Mouse (Mus musculus) limb, embryonic 13.5 days (tissue): ENCODE measurements around the gene Nkd1. TPM values are rescaled to one million over a fixed set of nuclear protein-coding genes. Genes with fewer than 3 reads are reported as not detected.

Experiments used
- ATAC-seq: fragments of 200-750 bp; cut with Nextera tagmentation; 2 replicates; pipeline ENCODE4 v1.8.0; 2017; ENCODE audit warnings: low read depth, moderate number of reproducible peaks, moderate TSS enrichment; ENCODE audit not compliant: low FRiP score
- H3K27ac ChIP-seq: fragments of 300-500 bp; sonication (generic); 2 replicates; pipeline ENCODE4 v1.5.1; 2015; ENCODE audit warnings: inconsistent platforms, mild to moderate bottlenecking, moderate library complexity
- H3K27me3 ChIP-seq: fragments of 300-500 bp; sonication (generic); 2 replicates; pipeline ENCODE4 v1.6.1; 2015; ENCODE audit warnings: mild to moderate bottlenecking, inconsistent platforms
- H3K36me3 ChIP-seq: fragments of 300-500 bp; sonication (generic); 2 replicates; pipeline ENCODE4 v1.6.1; 2015; ENCODE audit warnings: inconsistent platforms, mild to moderate bottlenecking, moderate library complexity
- H3K4me1 ChIP-seq: fragments of 300-500 bp; sonication (generic); 2 replicates; pipeline ENCODE4 v1.6.1; 2015; ENCODE audit warnings: inconsistent platforms
- H3K4me2 ChIP-seq: fragments of 300-500 bp; sonication (generic); replicated peaks from 2 replicates; pipeline ENCODE4 v1.6.1; 2015; ENCODE audit warnings: inconsistent platforms, mild to moderate bottlenecking, moderate library complexity
- H3K4me3 ChIP-seq: fragments of 300-500 bp; sonication (generic); 2 replicates; pipeline ENCODE4 v1.5.1; 2015; ENCODE audit warnings: moderate library complexity, mild to moderate bottlenecking, inconsistent platforms
- H3K9ac ChIP-seq: fragments of 300-500 bp; sonication (generic); 2 replicates; pipeline ENCODE4 v1.6.1; 2015; ENCODE audit warnings: mild to moderate bottlenecking, inconsistent platforms
- H3K9me3 ChIP-seq: fragments of 300-500 bp; sonication (generic); 2 replicates; pipeline ENCODE4 v1.6.1; 2016; ENCODE audit warnings: inconsistent platforms
- WGBS: fragments of 180-500 bp; shearing (Covaris S2); methylation state at CpG from one replicate; pipeline ENCODE4 v1.1.7; 2015; 5-methylcytosine and 5-hydroxymethylcytosine counted together
- polyA plus RNA-seq: library from polyadenylated mRNA; unstranded; fragments of >200 nt; fragmentation: Nextera tagmentation; extraction: Ambion mirVana; gene quantifications from 2 replicates; pipeline ENCODE4 v1.2.1, GENCODE M21; 2015

The Nkd1 gene
- polyA plus RNA-seq, 1 experiment from 2014 or later: 64.2 TPM

DNA sequence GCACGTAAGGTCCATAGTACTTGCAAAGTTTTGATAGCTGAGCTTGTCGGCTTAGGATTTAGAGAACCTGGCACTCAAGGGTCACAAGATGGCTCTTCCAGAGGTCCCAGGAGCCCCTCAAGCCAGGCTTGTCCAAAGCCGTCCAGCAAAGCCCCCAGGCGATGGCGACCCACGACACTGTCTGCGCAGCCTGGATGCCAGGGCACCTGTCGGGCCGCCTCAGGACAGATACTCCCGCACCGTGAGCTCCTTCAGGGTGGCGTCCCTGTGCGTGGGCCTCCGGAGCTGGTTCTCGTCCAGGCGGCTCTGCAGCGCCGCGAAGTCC is 105.7 kb downstream of the Nkd1 start:
- no peaks in the 10 kb centered on the region for H3K36me3 ChIP-seq
- peak overlapping the region; percentile 57 for H3K4me3 ChIP-seq
- peaks cover 9% of the 10 kb centered on the region for H3K4me1 ChIP-seq
- H3K4me2 ChIP-seq: peak overlapping the region; percentile 92
- 10% methylated on average over 19 of the region's 19 CpGs for WGBS
- H3K9me3 ChIP-seq: no peaks in the 10 kb centered on the region
- ATAC-seq: no peak; the same call in 1 of the 2 replicates
- peak overlapping the region; percentile 76 for H3K9ac ChIP-seq
- no peak overlapping the region for H3K27ac ChIP-seq
- peaks cover 49% of the 10 kb centered on the region for H3K27me3 ChIP-seq

DNA sequence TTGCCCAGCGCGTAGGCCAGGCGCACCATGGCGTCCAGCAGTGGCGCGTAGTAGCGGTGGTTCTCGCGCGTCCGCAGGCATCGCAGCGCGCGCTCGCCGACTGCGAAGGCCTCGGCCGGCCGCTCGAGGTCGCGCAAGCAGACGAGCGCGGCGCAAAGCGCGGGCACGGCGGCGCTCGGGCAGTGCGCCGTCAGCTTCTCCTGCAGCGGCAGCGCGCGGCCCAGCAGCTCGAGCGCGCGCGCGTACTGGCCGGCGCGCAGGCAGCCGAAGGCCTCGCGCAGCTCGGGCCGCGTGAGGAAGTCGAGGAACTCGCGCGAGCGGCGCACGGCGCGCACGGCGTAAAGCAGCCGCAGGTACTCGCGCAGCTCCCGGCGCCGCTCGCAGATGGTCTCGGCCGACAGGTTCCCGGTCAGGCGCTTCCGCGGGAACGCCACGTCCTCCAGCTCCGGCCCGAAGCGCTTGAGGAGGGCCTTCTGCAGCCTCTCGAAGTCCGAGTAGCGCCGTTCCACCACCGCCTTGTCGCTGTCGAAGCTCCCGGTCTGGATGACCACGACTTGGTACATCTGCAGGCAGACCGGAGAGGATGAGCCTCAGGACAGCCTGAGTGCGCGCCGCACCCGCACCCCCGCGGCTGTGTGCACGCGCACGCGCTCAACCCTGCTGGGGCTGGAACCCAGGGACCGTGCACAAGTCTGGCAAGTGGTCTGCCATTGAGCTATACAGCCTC is 106.3 kb downstream of the Nkd1 start:
- peak; percentile 86 for ATAC-seq
- Histone ChIP-seq H3K9ac (peak overlapping the region; percentile 76), H3K36me3 (no peaks in the 10 kb centered on the region), H3K4me3 (peak overlapping the region; percentile 57), H3K27ac (peak overlapping the region; percentile 55; the same call in 1 of the 2 replicates), H3K4me2 (peak overlapping the region; percentile 92), H3K4me1 (peaks cover 9% of the 10 kb centered on the region), H3K27me3 (peaks cover 45% of the 10 kb centered on the region), H3K9me3 (no peaks in the 10 kb centered on the region)
- under 1% methylated on average over 105 of the region's 105 CpGs for WGBS

DNA sequence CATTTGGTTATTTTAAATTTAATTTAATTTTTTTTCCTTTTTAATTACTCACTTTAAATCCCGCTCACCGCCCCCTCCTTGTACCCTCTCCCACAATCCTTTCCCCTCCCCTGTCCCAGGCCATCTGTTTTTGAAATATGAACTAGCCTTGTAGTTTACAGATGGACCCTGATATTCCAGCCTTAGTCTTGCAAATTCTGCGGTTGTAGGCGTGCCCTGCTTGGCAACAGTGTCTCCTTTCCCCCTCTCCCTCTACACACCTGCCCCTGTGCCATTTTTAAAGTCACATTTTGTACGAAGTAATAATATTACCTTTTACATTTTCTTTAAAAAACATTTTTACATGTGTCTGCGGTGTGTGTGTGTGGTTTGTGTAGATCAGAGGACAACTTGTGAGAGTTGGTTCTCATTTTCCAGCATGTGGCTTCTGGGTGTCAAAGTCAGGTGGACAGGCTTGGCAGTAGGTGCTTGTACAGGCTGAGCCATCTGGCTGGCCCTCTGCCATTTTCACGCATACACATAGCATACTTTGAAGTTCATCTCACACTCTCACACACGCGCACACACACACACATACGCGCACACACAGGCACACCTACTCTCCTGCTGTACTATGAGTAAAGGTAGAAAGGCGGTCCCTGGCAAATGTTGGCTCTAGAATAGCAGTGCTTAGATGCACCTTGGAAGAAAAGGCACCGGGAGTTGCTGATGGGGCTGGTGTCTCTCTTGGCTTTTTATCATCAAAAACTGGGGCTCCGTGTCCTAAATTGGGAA is 107.0 kb downstream of the Nkd1 start:
- WGBS: 56% methylated on average over 14 of the region's 14 CpGs
- peak overlapping the region; percentile 55; the same call in 1 of the 2 replicates for H3K27ac ChIP-seq

GRCm38 (mm10) chr8:88630225-88630624 is 109.1 kb downstream of the Nkd1 start:
- Histone ChIP-seq H3K9me3 (no peaks in the 10 kb centered on the region), H3K4me2 (no peak overlapping the region), H3K27me3 (peaks cover 31% of the 10 kb centered on the region), H3K4me3 (no peak overlapping the region), H3K36me3 (no peaks in the 10 kb centered on the region), H3K9ac (no peak overlapping the region), H3K4me1 (peaks cover 9% of the 10 kb centered on the region), H3K27ac (no peak overlapping the region)
- ATAC-seq: no peak
- WGBS: 88% methylated on average over 4 of the region's 4 CpGs

More for the DNA sequence above, 107.0 kb downstream of the Nkd1 start:
- Histone ChIP-seq H3K36me3 (no peaks in the 10 kb centered on the region), H3K9me3 (no peaks in the 10 kb centered on the region), H3K27me3 (peaks cover 44% of the 10 kb centered on the region), H3K9ac (peak overlapping the region; percentile 76), H3K4me3 (peak overlapping the region; percentile 57), H3K4me1 (peaks cover 9% of the 10 kb centered on the region), H3K4me2 (peak overlapping the region; percentile 92)
- ATAC-seq: peak; percentile 22; the same call in 1 of the 2 replicates

- Histone ChIP-seq H3K4me3 (no peak overlapping the region), H3K36me3 (no peaks in the 10 kb centered on the region), H3K4me2 (no peak overlapping the region), H3K27me3 (peaks cover 23% of the 10 kb centered on the region), H3K9ac (no peak overlapping the region), H3K9me3 (no peaks in the 10 kb centered on the region), H3K27ac (no peak overlapping the region), H3K4me1 (peaks cover 9% of the 10 kb centered on the region)
- no peak for ATAC-seq
Observed at GRCm38 (mm10) chr8:88631081-88631480, 109.9 kb downstream of the Nkd1 start.

DNA sequence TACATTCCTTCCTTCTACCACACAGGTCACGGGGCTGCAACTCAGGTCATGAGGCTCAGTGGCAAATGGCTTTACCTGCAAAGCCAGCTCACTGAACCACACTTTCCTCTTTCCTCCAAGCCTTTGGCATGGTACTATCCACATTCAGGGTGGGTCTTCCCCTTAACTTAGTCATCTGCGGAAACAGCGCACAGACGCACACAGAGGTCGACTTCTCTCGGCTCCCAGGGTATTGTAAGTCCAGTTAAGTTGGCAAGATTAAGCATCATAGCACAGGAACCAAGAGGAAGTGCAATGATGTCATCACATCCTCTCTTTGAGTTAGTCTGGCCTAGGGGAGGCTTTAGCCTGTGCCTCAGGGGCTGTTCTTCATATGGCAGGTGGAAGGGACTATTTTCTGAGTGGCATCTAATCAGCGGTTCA is 112.2 kb downstream of the Nkd1 start:
- H3K36me3 ChIP-seq: no peaks in the 10 kb centered on the region
- H3K4me3 ChIP-seq: no peak overlapping the region
- no peak overlapping the region for H3K27ac ChIP-seq
- ATAC-seq: no peak
- peaks cover 2% of the 10 kb centered on the region for H3K4me1 ChIP-seq
- H3K9me3 ChIP-seq: no peaks in the 10 kb centered on the region
- H3K27me3 ChIP-seq: peaks cover 9% of the 10 kb centered on the region
- no peak overlapping the region for H3K4me2 ChIP-seq
- H3K9ac ChIP-seq: no peak overlapping the region
- 81% methylated on average over 7 of the region's 7 CpGs for WGBS

DNA sequence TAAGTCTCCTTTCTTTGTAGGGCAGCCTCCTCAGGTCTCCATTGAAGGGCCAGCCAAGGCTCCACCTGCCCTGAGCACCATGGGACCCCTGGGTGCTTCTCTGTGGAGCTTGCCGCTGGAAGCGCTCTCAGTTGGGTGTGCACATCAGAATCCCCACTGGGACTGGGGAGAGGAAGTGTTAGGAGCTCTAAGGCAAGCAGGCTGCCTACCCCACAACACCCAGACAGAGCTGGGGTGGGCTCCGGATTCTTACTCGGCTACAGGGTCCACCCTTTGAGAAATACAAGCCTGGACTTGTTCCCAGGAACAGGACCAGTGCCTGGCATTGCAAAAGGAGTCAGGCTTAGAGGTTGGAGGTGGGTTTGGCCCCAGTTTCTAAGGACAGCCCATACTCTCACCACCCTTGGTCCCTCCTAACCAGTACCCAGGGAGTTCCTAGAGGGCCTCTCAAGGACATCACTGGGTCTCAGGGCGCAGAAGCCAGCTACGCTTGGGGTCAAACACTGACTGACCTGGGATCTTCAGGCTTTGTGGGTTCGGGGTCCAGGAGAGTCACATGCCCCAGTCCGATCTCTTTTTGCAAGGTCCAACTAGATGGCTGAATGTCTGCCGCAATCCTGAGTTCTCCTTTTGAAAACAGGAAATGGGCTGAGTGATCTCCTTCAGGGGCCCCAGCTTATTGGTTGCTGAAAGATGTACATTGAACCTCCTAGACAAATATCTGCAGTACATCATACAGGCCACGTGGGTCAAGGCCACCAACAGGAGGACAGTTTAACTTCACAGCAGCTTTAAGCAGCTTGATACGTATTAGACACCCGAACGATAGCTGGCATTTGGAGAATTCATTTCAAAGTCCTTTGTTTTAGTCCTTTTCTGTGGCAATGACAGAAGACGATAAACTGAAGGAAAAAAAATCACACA is 114.6 kb downstream of the Nkd1 start, which contains the start of gene Snx20:
Snx20 (minus strand) TSS at position 655 of the 924 bp plus-strand sequence.
- Histone ChIP-seq H3K4me1 (no peaks in the 10 kb centered on the region), H3K9me3 (no peaks in the 10 kb centered on the region), H3K4me2 (no peak within 1 kb of the TSS), H3K27ac (no peak within 1 kb of the TSS), H3K36me3 (no peaks in the 10 kb centered on the region), H3K9ac (no peak within 1 kb of the TSS), H3K4me3 (no peak within 1 kb of the TSS), H3K27me3 (no peaks in the 10 kb centered on the region; the same call in 1 of the 2 replicates)
- ATAC-seq: no peak
- 80% methylated on average over 14 of the region's 14 CpGs for WGBS

DNA sequence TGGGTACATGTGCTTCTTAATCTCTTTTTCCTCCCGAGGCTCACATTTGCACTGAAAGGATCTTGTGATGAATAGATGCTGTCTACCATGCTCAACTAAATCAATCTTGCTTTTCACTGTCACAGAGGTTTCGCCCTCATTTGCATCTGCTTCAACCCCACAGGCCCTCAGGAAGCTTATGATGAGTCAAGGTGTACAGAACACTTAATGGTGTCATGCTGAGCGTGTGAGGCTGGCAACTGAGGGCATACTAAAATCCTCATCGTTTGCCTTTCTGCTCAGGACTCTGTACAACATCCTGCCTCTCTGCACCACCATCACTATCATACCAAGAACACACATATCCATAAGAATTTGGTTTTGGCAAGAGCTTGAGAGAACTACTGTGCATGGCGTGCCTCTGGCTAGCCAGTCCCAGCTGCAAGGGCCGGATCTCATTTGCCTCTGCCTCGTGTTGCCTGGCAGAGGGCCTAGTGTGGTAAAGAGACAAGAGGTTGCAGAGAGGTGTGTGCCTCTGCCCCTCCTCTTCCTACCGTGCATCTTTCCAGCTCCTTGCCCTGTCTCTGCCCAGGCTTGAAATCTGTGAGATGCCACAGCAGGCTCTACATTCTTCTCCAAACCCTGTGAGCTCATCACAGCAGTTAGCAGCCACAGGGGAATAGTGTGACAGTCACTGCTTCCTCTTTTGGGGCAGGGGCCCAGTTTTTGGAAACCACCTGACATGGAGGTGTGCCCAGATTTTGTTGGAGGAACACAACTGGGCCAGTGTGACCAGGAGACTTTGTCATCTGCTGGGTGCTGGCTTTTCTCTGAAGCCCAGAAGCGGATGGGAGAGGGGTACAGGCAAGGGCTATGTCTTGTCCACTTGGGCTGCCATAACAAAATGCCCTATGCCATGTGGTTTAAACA is 116.2 kb downstream of the Nkd1 start:
- WGBS: 75% methylated on average over 9 of the region's 9 CpGs
- H3K27me3 ChIP-seq: no peaks in the 10 kb centered on the region; the same call in 1 of the 2 replicates
- no peak overlapping the region for H3K9ac ChIP-seq
- no peak for ATAC-seq
- no peaks in the 10 kb centered on the region for H3K4me1 ChIP-seq
- no peaks in the 10 kb centered on the region for H3K9me3 ChIP-seq
- H3K4me2 ChIP-seq: no peak overlapping the region
- no peaks in the 10 kb centered on the region for H3K36me3 ChIP-seq
- H3K4me3 ChIP-seq: no peak overlapping the region
- H3K27ac ChIP-seq: no peak overlapping the region

- Histone ChIP-seq H3K36me3 (no peaks in the 10 kb centered on the region), H3K9me3 (no peaks in the 10 kb centered on the region), H3K4me2 (no peak overlapping the region), H3K27me3 (no peaks in the 10 kb centered on the region), H3K4me1 (no peaks in the 10 kb centered on the region), H3K9ac (no peak overlapping the region), H3K4me3 (no peak overlapping the region), H3K27ac (no peak overlapping the region)
- ATAC-seq: no peak
- 91% methylated on average over 3 of the region's 3 CpGs for WGBS
Observed at GRCm38 (mm10) chr8:88638908-88639307, 117.8 kb downstream of the Nkd1 start.

- WGBS: 77% methylated on average over 5 of the region's 5 CpGs
Observed at GRCm38 (mm10) chr8:88642734-88643564, 121.8 kb downstream of the Nkd1 start.

More at GRCm38 (mm10) chr8:88642734-88643564, 121.8 kb downstream of the Nkd1 start:
- no peak overlapping the region for H3K4me2 ChIP-seq
- peaks cover under 1% of the 10 kb centered on the region for H3K27me3 ChIP-seq
- H3K9ac ChIP-seq: no peak overlapping the region
- no peaks in the 10 kb centered on the region for H3K9me3 ChIP-seq
- ATAC-seq: no peak
- no peaks in the 10 kb centered on the region for H3K36me3 ChIP-seq
- H3K27ac ChIP-seq: no peak overlapping the region
- no peak overlapping the region for H3K4me3 ChIP-seq
- H3K4me1 ChIP-seq: peaks cover 13% of the 10 kb centered on the region
